Mouse (Mus musculus) adrenal gland, postnatal 14 days (tissue): Measurements from ENCODE around the gene Akr1c13. TPM values are rescaled to one million over a fixed set of nuclear protein-coding genes. Genes with fewer than 3 reads are reported as not detected.

Experiments used
- DNase-seq: peaks from one replicate; pipeline ENCODE4 v3.0.0; 2021; ENCODE audit warnings: mixed read lengths
- total RNA-seq: library from RNA; stranded (reverse); gene quantifications from 2 replicates; pipeline ENCODE4 v1.2.3, GENCODE M21; 2021

The Akr1c13 gene
- total RNA-seq, 1 experiment from 2014 or later: 28.7 TPM

DNA sequence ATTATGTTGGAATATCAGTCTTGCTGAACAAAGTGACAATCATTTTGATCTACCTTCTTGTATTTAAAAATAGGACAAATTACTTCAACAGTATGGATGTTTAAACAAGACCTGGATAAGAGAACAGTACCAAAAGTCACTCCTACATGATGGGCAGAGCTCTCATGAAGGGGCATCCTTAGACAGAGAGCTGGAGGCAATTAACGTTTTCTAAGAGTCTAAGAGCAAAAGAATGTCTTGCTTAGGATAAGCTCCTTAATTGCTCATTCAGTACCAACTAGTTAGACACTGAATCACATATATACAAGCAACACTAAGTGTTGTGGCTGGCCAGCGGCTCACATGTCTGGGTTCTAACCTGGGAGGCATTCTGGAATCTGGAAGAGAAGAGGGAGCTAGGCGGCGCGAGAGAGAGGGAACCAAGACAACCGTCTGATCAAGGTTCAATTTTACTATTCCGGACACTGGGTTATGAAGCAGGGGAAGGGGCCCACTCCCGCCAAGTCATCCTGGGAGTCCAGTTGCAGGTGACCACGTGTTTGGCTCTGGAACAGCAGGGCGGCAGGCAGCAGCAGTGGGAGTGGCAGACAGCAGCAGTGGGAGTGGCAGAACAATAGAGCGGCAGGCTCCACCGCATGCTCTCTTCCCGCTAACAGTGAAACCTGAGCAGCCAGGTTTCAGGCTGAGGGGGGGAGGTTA, 54.1 kb downstream of the Akr1c13 start:
- DNase-seq: peak; percentile 20

DNA sequence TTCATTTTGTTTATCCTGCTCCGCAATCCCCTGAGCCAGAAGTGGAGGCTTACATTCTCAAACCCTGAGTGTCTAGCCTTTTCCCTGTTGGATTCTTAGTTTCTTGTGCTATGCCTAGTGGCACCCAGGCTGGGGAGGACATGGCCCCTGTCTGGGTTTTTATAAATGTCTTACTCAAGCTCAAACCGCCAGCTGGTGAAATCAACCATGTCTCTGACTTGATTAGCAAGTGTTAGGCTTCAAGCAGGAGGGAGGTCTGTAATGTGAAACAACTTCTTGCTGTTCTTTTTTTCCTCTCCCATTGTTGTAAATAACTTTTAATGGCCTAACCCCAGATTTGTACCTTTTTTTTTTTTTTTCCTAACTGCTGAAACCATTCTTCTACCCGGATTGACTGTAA, 58.4 kb downstream of the Akr1c13 start:
- DNase-seq: no peak

Other genes starting within 250 kb of the Akr1c13 start
- not detected in 2 replicates for gene Ucn3, start 245.8 kb upstream of the Akr1c13 start, total RNA-seq
- 4.2 and 21.4 TPM in 2 replicates for gene Akr1c14, start 142.1 kb upstream of the Akr1c13 start, total RNA-seq
- gene Akr1c18, start 40.5 kb upstream of the Akr1c13 start, total RNA-seq: 1,308 and 2,595 TPM in 2 replicates
- gene Akr1c19, start 37.5 kb downstream of the Akr1c13 start, total RNA-seq: 0.60 and 1.7 TPM in 2 replicates
- gene Akr1c12, start 88.3 kb downstream of the Akr1c13 start, total RNA-seq: 0.34 and 3.4 TPM in 2 replicates
- 0.86 and 53.9 TPM in 2 replicates for gene Akr1c6, start 243.2 kb downstream of the Akr1c13 start, total RNA-seq